Mouse (Mus musculus): ENCODE data around the gene Tank. TPM values are rescaled to one million over a fixed set of nuclear protein-coding genes. Genes with fewer than 3 reads are reported as not detected.

Tank gene
- polyA plus RNA-seq, 1 experiment from 2014 or later, result 20.7 TPM

DNA sequence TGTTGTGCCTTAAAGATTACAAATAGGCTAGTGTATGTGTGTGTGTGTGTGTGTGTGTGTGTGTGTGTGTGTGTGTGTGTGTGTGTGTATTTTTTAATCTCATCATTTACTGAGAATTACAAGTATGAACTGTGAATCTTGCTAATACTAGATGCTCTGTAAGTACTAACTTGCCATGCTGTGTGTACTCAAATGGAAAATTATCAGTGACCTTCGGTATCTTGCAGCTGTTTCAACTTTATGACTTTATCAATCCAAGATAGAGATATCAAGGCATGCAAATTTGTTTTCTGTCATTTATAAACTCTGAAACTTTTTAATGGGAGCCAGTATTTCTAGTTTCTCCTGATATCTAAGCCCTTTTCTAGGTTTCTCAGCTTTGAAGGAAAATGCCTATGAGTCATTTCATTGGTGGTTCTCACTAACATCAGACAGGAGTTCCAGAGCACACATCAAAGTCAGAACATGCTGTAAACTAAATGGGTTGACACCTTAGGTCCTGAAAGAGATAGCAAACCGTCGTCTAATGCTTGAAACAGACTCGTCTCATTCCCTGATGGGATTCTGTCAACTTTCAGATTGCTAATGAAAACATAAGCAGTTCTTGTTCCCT is 6.9 kb upstream of the Tank start:
- H3K9me3 ChIP-seq (ENCODE audit: control insufficient read depth, low read length), result no peaks in the 10 kb centered on the region
- H3K36me3 ChIP-seq (ENCODE audit: control insufficient read depth, insufficient read depth, low read length), result no peaks in the 10 kb centered on the region
- H3K27ac ChIP-seq (replicated peaks), result no peak overlapping the region
- no peaks in the 10 kb centered on the region for H3K27me3 ChIP-seq (ENCODE audit: control insufficient read depth, insufficient read depth, low read length)
- ATAC-seq (ENCODE audit: low FRiP score, low TSS enrichment) (peak; percentile 63; the same call in 1 of the 2 replicates), DNase-seq (ENCODE audit: low spot score) (no peak)
- no peak overlapping the region for H3K9ac ChIP-seq (ENCODE audit: low read length)
- 36% methylated on average over 4 of the region's 4 CpGs for WGBS
- H3K4me3 ChIP-seq (ENCODE audit: low read depth, low read length), result no peak overlapping the region
- TF ChIP-seq EP300 (optimal IDR thresholded peaks at IDR 0.05) (no peak), CTCF (IDR thresholded peaks at IDR 0.05; ENCODE audit: low read depth) (no peak)
- H3K4me2 ChIP-seq (replicated peaks; ENCODE audit: low read depth), result no peak overlapping the region
- no peaks in the 10 kb centered on the region for H3K4me1 ChIP-seq (replicated peaks; ENCODE audit: control insufficient read depth, insufficient read depth)

DNA sequence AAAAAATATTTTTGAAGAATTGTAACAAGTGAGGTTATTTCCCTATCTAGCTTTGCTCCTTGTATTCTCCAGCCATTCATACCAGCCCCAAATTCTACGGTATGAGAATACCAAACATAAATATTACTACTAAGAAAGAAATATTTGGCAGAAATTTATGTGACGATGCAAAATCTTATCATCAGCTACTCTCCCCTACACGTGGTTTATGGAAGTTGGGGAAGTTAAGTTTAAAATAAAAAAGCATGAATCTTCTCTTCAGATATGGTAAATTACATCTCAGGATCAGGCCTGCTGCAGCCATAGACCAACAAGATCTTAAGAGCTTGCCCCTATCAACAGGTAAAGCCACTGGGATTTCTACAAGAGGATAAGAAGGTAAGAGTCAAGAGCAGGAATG is 1.9 kb upstream of the Tank start:
- DNase-seq (ENCODE audit: low spot score) (no peak), ATAC-seq (ENCODE audit: low FRiP score, low TSS enrichment) (no peak)
- H3K4me3 ChIP-seq (ENCODE audit: low read depth, low read length), result no peak overlapping the region
- no peaks in the 10 kb centered on the region for H3K27me3 ChIP-seq (ENCODE audit: control insufficient read depth, insufficient read depth, low read length)
- no peak overlapping the region for H3K4me2 ChIP-seq (replicated peaks; ENCODE audit: low read depth)
- H3K9ac ChIP-seq (ENCODE audit: low read length), result no peak overlapping the region
- H3K4me1 ChIP-seq (replicated peaks; ENCODE audit: control insufficient read depth, insufficient read depth), result no peaks in the 10 kb centered on the region
- no peak for TF ChIP-seq CTCF (IDR thresholded peaks at IDR 0.05; ENCODE audit: low read depth)
- TF ChIP-seq EP300 (optimal IDR thresholded peaks at IDR 0.05), result no peak
- H3K9me3 ChIP-seq (ENCODE audit: control insufficient read depth, low read length), result no peaks in the 10 kb centered on the region
- WGBS, result 68% methylated on average over 3 of the region's 3 CpGs
- H3K36me3 ChIP-seq (ENCODE audit: control insufficient read depth, insufficient read depth, low read length), result no peaks in the 10 kb centered on the region
- no peak overlapping the region for H3K27ac ChIP-seq (replicated peaks)

DNA sequence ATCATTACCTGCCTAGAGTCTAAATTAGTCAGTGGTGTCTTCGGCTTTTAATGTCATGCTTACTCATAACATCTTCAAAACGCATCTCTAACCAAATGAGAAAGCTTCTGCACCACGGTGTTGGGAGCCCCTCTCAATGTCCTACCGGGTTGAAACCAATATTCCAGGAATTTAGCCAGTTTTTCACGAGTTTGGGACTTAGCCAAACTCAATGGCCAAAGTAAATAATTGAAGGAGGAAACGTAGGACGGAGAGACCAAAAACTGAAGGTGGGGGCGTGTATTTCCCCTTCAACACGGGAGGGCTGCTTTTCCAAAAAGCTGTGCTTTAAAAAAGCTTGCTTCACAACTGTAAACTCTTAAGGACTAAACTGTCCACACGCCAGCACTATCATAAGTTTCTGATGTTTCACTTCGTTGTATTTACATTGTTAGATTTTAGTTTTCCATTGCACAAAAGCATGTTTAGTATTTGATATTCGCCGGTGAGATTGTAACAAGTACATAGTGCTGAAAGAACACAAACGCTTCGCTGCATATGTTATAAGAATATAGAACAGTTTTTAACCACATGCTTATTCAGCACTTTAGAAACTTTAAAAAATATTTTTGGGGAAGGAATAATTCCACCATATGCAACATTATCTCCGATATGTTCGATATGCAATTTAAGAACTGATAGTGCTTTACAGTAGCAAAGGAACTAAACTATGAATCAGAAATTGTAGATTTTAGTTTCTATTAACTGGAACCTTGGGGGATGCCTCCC is 1.3 kb upstream of the Tank start:
- DNase-seq (ENCODE audit: low spot score) (no peak), ATAC-seq (ENCODE audit: low FRiP score, low TSS enrichment) (no peak)
- Histone ChIP-seq H3K27ac (replicated peaks) (no peak overlapping the region), H3K9me3 (ENCODE audit: control insufficient read depth, low read length) (no peaks in the 10 kb centered on the region), H3K36me3 (ENCODE audit: control insufficient read depth, insufficient read depth, low read length) (no peaks in the 10 kb centered on the region), H3K9ac (ENCODE audit: low read length) (no peak overlapping the region), H3K4me2 (replicated peaks; ENCODE audit: low read depth) (no peak overlapping the region; the same call in 1 of the 2 replicates), H3K4me1 (replicated peaks; ENCODE audit: control insufficient read depth, insufficient read depth) (no peaks in the 10 kb centered on the region), H3K4me3 (ENCODE audit: low read depth, low read length) (no peak overlapping the region), H3K27me3 (ENCODE audit: control insufficient read depth, insufficient read depth, low read length) (no peaks in the 10 kb centered on the region)
- 51% methylated on average over 17 of the region's 17 CpGs for WGBS
- no peak for TF ChIP-seq EP300 (optimal IDR thresholded peaks at IDR 0.05)
- no peak for TF ChIP-seq CTCF (IDR thresholded peaks at IDR 0.05; ENCODE audit: low read depth)

DNA sequence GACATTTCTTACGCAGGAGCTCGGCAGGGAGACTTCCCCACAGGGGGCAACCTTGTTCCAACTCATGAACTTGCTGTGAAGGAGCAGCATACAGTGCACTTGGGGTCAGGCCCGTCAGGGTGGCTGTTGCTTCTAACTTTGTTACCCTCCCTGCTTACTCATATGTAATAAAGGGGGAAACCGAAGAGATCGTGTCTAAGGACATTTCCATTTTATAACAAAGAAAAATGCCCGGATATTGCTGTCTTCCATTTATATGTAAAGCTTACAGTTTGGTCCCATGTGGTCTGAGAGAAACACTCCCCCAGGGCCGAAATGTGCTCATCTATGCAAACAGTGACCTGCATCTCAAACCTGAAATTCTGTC is 706 bp upstream of the Tank start:
- Histone ChIP-seq H3K36me3 (ENCODE audit: control insufficient read depth, insufficient read depth, low read length) (no peaks in the 10 kb centered on the region), H3K27me3 (ENCODE audit: control insufficient read depth, insufficient read depth, low read length) (no peaks in the 10 kb centered on the region), H3K4me1 (replicated peaks; ENCODE audit: control insufficient read depth, insufficient read depth) (no peaks in the 10 kb centered on the region), H3K9me3 (ENCODE audit: control insufficient read depth, low read length) (no peaks in the 10 kb centered on the region), H3K4me3 (ENCODE audit: low read depth, low read length) (no peak overlapping the region), H3K27ac (replicated peaks) (no peak overlapping the region), H3K9ac (ENCODE audit: low read length) (no peak overlapping the region), H3K4me2 (replicated peaks; ENCODE audit: low read depth) (no peak overlapping the region)
- DNase-seq (ENCODE audit: low spot score) (no peak), ATAC-seq (ENCODE audit: low FRiP score, low TSS enrichment) (no peak)
- peak; percentile 19; the same call in 1 of the 2 replicates for TF ChIP-seq CTCF (IDR thresholded peaks at IDR 0.05; ENCODE audit: low read depth)
- TF ChIP-seq EP300 (optimal IDR thresholded peaks at IDR 0.05), result no peak
- 74% methylated on average over 7 of the region's 7 CpGs for WGBS

DNA sequence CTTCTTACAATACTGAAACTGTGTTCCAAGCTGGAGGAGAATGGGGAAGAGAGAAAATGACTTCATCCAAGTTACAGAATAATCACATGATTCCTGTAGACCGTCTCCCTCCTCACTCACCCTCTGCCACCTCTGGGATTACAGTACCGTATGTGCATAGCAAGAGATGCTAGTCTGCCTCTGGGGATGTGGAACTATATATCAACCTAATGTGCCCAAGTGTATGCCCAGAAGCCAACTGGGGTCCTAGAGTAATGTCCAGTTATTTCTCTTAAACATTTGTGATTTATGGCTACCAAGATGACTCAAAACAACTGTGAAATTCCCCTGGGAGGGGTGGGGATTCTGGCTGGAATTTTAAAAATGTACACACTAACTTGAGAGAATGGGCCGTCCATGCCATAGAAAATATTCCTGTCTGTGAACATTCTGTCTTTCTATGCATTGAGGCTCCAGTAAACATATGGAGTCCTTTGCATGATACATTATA is 1.2 kb downstream of the Tank start:
- TF ChIP-seq CTCF (IDR thresholded peaks at IDR 0.05; ENCODE audit: low read depth) (no peak), EP300 (optimal IDR thresholded peaks at IDR 0.05) (no peak)
- DNase-seq (ENCODE audit: low spot score) (no peak), ATAC-seq (ENCODE audit: low FRiP score, low TSS enrichment) (no peak)
- Histone ChIP-seq H3K4me3 (ENCODE audit: low read depth, low read length) (no peak overlapping the region), H3K27me3 (ENCODE audit: control insufficient read depth, insufficient read depth, low read length) (no peaks in the 10 kb centered on the region), H3K27ac (replicated peaks) (no peak overlapping the region), H3K4me2 (replicated peaks; ENCODE audit: low read depth) (no peak overlapping the region), H3K36me3 (ENCODE audit: control insufficient read depth, insufficient read depth, low read length) (no peaks in the 10 kb centered on the region), H3K9me3 (ENCODE audit: control insufficient read depth, low read length) (no peaks in the 10 kb centered on the region), H3K9ac (ENCODE audit: low read length) (no peak overlapping the region), H3K4me1 (replicated peaks; ENCODE audit: control insufficient read depth, insufficient read depth) (no peaks in the 10 kb centered on the region)
- WGBS, result 47% methylated on average over 3 of the region's 3 CpGs

DNA sequence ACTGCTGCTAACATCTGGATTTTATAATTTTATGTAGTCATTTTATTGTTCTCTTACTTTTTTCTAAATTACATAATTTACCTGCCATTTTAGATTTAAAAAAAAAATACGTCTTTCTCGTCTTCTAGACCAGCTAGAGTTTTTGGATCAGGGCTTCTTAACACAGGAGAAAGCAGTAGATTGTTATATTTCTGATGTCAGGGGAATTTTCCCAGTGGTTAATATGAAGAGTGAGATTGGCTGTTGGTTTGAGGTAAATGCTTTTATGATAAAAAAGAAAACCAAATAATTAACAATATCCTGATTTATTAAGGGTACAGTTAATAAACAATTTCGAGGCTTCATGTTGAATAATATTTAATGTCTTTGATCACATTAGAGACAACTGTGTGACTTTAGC is 1.7 kb downstream of the Tank start:
- ATAC-seq (ENCODE audit: low FRiP score, low TSS enrichment) (no peak), DNase-seq (ENCODE audit: low spot score) (no peak)
- Histone ChIP-seq H3K9me3 (ENCODE audit: control insufficient read depth, low read length) (no peaks in the 10 kb centered on the region), H3K4me1 (replicated peaks; ENCODE audit: control insufficient read depth, insufficient read depth) (no peaks in the 10 kb centered on the region), H3K36me3 (ENCODE audit: control insufficient read depth, insufficient read depth, low read length) (no peaks in the 10 kb centered on the region), H3K27me3 (ENCODE audit: control insufficient read depth, insufficient read depth, low read length) (no peaks in the 10 kb centered on the region), H3K9ac (ENCODE audit: low read length) (no peak overlapping the region), H3K27ac (replicated peaks) (no peak overlapping the region), H3K4me3 (ENCODE audit: low read depth, low read length) (no peak overlapping the region), H3K4me2 (replicated peaks; ENCODE audit: low read depth) (no peak overlapping the region)
- 72% methylated on average over 3 of the region's 3 CpGs for WGBS
- TF ChIP-seq CTCF (IDR thresholded peaks at IDR 0.05; ENCODE audit: low read depth), result no peak
- TF ChIP-seq EP300 (optimal IDR thresholded peaks at IDR 0.05), result no peak
